Mouse (Mus musculus): ENCODE data around the gene Plaa.

Plaa gene

DNA sequence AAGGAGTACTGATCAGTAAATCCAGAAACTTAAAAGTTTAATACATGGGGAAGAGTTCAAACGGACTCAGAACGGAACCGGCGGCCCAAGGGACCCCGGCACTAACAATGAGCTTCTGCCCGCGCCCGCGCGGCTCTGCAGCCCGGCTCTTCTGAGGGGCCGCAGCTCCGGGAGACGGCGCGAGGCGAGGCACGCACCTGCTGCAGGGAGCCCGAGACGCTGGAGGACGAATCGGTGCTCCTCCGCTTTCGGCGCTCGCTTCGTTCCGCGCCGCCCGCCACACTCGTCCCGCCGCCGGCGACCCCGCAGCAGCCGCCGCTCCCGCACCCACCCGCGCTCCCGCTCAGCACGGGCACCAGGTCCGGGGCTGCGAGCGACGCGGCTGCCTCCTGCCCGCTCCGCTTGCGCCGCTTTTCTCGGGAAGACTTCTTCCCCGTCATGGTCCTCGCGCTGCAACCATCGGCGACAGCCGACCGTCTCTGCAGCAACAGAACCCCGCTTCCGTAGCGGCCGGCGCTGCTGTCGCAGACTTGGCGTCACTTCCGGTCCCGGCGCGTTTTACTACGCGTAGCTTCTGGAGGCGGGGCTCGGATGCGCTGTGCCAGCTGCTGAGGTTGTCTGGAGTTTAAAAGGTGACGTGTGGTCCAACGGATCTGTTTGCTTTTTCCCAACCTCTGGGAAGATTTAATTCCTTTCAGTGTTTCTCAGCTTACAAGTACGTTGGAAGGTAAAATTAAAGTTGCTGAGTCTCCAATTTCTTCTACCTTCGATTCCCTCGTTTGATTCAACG, 46.6 kb downstream of the Plaa start, which contains the start of the genes Gm10306 and Caap1:
Gm10306 (plus strand) TSS at position 282 of the 790 bp plus-strand sequence.
Caap1 (minus strand) TSS at position 532 of the 790 bp plus-strand sequence.
- DNase-seq (ENCODE audit: low spot score in 2 of 2), result peak; percentile 82 to 93

DNA sequence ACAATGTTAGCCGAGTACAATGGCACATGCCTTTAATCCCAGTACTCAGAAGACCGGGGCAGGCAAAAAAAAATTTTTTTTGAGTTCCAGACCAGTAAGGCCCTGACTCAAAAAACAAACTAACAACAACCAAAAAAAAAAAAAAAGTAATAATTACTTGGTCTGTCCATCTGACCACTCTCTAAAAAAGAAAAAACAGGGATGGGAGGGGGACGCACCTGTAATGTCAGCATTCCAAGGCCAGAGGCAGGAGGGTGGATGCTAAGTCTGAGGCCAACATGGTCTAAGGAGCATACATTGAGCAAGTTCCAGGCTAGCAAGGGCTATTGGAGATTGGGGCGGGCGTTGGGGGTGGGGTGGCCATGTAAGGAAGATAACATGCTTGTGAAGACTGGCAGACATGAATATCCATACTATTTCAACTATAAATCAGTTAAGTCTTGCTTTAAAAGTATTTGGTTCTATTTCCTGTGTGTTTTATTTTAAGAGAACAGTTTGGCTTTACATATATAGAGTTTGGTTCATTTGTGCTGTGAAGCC, 48.0 kb downstream of the Plaa start:
- DNase-seq (ENCODE audit: low spot score in 2 of 2), result no peak

DNA sequence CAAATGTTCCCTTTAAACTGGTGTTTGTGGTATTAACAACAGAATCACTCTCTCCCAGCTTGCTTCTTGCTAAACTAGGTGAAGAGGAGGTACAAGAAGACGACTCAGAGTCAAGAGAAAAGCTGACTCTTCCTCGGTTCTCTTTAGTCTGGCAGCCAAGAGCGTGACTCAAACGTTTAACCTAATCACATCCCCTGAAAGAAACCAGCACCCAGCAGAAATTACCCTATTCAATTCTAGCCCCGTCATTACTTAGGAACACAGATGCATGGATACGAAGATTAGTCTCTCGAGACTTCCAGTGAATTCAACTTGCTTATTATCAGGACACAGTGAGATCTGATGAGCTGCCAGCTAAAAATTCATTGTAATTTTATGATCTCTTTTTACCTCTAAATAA, 58.7 kb downstream of the Plaa start:
- no peak for DNase-seq (ENCODE audit: low spot score in 2 of 2)

DNA sequence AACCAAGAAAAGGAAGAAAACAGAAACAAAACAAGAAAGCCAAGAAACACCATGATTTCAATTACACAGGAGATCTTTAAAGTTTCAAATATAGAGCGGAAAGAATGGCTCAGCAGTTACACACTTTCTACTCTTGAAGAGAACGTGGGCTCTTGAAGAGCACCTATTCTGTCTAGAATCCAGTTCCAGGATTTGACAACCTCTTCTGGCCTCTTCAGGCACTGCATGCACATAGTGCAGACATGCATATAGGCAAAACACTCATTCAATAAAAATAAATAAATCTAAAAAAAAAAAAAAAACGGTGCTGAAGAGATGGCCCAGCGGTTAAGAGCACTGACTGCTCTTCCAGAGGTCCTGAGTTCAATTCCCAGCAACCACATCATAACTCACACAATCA, 60.0 kb downstream of the Plaa start:
- DNase-seq (ENCODE audit: low spot score in 2 of 2), result no peak

DNA sequence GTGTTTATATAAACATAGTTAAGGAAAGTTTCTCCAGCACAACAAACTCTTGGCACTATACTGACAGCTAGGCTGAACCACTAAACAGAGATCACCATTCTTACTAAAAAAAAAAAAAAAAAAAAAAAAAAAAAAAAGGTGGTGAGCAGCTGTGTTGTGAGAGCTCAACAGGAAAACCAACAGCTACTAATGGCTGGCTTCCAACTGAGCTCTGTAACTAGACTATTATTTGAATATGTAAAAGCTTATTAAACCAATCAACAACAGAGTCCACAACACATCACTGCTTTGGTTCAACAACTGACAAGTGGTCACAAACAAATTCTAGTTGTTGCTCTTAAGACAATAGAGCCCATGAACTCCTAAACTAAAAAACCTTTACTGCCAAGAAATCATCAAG, 69.8 kb downstream of the Plaa start:
- no peak for DNase-seq (ENCODE audit: low spot score in 2 of 2)

DNA sequence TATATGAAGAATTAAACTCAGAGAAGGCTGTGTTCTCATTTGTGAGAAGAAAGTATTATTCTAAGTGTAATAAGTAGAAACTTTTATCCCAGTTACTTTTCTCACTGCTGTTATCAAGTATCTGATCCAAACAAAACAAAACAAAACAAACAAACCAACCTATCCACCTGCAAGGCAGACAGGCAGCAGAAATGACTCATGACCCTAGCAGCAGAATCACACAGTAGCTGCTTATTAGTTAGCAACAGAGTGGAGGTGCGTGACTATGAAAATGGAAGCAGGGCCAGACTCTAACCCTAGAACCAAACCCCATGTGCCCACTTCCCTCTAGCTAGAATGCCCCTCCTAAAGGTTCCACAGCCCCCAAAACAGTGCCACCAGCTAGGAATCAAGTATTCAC, 73.6 kb downstream of the Plaa start:
- no peak for DNase-seq (ENCODE audit: low spot score in 2 of 2)

DNA sequence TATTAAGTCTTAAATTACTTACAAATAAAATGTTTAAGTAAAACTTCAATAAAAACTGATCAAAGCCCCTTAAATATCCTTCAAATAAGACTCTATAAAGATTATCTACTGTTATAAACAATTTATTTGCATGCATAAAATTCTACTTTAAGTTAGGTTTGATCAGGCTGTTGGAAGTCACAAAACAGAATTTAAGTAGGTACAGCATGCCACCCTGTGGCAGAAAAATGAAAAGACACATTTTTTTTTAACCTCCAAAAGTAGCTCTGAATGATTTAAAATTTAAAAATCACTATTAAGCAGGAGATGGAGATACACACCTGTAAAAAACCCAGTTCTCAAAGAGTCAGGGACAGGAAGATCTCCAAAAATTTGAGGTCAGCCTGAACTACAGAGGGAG, 79.7 kb downstream of the Plaa start:
- DNase-seq (ENCODE audit: low spot score in 2 of 2), result no peak

DNA sequence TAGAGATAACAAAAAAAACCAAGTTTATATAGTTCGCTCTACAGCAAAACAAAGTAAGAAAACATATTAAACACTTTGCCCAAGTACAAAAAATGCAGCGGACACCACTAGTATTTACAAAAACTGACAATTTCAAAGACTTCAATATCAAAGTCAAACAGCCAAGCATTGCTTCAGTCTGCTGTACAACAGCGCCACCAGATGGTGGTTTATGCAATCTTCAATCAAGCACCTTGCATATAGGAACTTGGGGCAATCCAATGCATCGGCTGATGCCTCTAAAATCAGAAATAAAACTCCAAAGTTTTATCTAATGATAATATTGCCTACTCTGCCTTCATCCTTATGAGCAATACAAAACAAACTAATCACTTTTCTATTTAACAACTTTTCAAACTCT, 85.4 kb downstream of the Plaa start:
- peak in 1 of 2 experiments; percentile 37 for DNase-seq (ENCODE audit: low spot score in 2 of 2)
